Mouse (Mus musculus) retina, postnatal 1 day (tissue): ENCODE measurements around the gene Mmp14.

Experiments
- DNase-seq: peaks from one replicate; pipeline ENCODE4 v3.0.0-alpha.2; 2012

Gene Mmp14

GRCm38 (mm10) chr14:54439155-54439554, 7.7 kb downstream of the Mmp14 start:
- DNase-seq: no peak

- DNase-seq: no peak
Observed at GRCm38 (mm10) chr14:54439610-54440009, 8.2 kb downstream of the Mmp14 start.

- no peak for DNase-seq
Observed at GRCm38 (mm10) chr14:54440538-54440937, 9.1 kb downstream of the Mmp14 start.

- no peak for DNase-seq
Observed at GRCm38 (mm10) chr14:54441365-54441764, 10.0 kb downstream of the Mmp14 start.

- no peak for DNase-seq
Observed at GRCm38 (mm10) chr14:54442548-54442947, 11.1 kb downstream of the Mmp14 start.

GRCm38 (mm10) chr14:54443196-54443595, 11.8 kb downstream of the Mmp14 start:
- peak; percentile 33 for DNase-seq

- DNase-seq: no peak
Observed at GRCm38 (mm10) chr14:54443712-54444618, 12.6 kb downstream of the Mmp14 start.

DNA sequence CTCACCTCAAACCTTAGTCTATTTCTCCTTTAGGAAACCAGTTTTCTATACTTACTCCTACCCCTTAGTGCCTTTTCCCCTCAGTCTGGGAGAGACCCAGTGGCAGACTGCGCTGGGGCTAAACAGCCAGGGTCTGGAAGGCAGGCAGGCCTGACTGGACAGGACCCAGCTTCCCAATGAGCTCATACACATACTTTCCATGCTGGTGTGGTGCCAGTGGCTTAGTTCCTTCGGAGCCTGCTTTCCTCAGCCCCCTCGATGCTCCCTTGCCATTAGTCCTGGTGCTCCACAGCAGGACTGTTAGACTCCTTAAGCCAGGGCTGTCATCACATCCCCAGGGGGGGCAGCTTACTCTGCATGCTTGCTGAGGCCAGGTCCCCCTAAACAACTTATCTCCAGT, 14.1 kb downstream of the Mmp14 start:
- no peak for DNase-seq

GRCm38 (mm10) chr14:54453566-54453965, 22.2 kb downstream of the Mmp14 start:
- DNase-seq: no peak

DNA sequence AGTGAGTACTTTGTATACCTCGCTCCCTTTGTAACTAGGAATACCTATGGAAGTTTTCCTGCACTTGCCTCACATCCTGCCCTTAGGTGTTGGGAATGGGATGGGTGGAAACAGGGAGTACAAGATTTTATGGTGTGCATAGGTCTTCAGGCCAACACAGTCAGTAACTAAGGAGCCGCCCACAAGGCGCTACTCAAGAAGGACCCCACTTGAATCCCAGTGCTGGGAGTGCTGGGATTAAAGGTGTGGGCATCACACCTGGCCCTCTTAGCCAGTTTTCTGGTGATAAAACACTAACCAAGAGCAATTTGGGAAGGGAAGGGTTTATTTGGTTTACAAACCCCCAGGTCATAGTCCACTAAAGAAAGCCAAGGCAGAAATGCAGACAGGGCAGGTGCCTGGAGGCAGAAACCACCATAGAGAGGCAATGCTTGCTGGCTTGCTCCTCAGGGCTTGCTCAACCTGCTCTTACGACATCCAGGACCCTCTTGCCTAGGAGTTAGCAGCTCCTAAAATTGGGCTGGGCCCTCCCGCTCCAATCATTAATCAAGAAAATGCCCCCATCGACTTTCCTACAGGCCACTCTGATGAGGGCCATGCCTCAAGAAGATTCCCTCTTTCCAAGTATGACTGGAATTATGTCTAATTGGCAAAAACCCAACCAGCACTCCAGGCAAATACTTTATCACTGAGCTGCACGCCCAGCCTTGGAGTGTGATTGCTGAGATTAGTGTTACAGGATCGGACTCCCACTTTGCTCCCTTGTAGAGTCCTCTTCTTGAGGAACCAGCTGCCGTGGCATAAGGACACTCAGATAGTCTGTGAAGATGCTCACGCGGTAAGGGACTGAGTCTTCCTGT, 23.5 kb downstream of the Mmp14 start:
- DNase-seq: no peak

- DNase-seq: no peak
Observed at GRCm38 (mm10) chr14:54457907-54458569, 26.6 kb downstream of the Mmp14 start.

GRCm38 (mm10) chr14:54462146-54462545, 30.7 kb downstream of the Mmp14 start:
- no peak for DNase-seq

DNA sequence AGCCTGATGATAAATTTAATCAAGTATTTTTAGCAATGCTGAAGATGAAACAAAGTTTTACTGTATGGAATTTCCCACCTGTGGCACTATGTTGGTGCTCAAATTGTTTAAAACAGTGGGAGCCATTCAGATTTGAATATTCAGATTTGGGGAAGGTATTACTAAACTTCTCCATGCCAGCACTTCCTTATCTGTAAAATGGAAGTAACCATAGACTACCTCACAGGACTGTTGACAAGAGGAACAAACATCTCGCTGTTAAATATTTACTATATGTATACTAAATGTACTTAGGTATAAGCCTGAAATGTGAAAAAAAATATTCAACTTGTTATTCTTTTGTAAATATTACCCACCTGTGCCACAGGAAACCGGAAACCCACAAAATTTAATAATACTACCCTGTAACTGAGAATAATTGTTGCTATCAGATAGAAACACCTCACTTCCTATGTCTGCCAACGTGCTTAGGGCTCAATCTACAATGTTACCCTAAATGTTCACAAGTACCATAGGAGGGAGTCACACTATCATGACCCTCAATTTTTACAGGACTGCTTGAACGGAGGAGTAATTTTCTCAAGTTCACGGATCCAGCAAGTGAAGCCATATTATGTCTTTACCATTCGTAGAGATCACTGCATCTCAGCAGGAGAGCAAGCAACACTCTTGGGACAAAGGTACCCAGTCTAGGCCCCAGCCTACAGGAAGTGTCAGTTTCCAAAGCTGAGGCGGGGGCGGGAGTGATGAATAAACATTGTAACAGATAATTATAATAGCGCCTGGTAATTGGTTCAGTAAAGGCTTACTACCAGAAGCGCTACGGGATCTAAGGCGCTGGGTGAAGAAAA, 31.9 kb downstream of the Mmp14 start:
- DNase-seq: no peak

GRCm38 (mm10) chr14:54463959-54464292, 32.5 kb downstream of the Mmp14 start, which contains the start of gene Lrp10:
Lrp10 (plus strand) TSS chr14:54464137.
- DNase-seq: peak; percentile 91

GRCm38 (mm10) chr14:54464293-54465005, 33.0 kb downstream of the Mmp14 start:
- peak; percentile 78 for DNase-seq

DNA sequence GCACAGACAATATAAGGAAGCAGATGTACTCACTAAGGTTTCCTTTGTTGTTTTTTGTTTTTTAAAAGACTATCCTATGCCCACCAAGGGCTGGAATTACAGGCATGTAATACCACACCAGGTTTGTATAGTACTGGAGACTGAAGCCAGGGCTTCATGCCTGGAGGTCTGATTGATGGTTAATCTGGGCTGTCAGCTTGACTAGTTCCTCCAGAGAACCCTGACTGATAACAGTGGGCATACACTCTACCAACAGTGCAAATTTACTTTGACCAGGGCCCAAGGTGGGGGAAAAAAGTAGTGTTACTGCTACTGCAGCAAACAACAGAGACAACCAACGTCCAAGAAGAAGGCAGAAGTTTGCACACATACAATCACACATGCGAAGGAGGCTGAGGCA, 40.1 kb downstream of the Mmp14 start:
- DNase-seq: no peak

- no peak for DNase-seq
Observed at GRCm38 (mm10) chr14:54472671-54473070, 41.3 kb downstream of the Mmp14 start.

DNA sequence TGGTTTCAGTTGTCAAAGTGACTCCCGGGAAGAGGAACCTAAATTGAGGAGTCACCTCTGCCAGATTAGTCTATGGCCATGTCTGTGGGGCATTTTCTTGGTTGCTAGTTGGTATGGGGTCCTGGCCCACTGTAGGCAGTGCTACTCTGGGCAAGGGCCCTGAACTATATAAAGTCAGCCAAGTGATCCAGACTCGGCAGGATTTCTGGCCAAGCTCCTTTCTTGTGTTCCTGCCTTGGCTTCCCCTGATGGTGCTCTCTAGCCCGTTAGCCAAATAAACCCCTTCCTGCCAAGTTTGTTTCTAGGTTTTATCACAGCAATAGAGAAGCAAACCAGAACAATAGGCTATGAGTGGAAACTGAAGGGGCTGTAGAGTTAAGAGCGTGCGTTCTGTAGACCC, 43.3 kb downstream of the Mmp14 start:
- DNase-seq: no peak

DNA sequence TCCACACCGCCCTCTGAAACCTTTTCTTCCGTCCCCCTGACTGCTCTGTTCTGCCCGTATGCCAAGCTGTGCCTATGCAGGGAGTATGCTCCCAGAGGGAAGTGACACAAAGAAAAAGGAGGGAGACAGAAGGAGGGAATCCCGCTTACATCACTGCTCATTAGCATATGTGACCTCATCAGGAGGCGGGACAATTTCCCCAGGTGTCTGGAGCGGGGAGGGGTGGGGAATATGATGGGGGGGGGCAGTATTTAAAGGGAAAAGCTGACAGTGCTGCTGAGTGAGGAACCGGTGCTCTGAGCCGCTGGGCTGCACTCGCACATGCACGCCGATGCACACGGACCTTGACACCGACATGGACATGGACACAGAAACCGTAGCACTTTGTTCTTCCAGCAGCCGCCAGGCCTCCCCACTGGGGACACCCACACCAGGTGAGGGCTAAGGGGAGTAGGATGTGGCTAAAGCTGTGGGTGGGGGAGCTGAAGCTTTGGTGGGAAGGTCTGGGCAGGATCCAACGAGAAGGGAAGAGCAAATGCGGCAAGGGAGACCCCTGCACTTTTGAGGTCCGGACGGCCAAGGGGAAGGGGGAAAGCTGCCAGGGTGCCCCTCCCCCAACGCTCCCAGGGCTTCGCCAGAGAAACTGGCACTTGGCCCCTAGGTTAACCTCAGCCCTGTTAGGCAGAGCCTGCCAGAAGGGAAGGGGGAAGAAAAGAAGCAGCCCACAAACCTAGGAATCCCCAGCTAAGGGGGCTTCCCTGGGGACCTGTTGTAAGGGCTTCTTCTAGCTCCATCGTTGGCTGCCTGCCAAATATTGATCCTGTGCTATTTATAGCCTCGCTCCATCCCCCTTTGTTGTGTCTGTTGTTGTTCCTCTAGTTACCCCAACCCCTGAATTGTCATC, 44.8 kb downstream of the Mmp14 start, which contains the start of gene Rem2:
Rem2 (plus strand) TSS at position 160 of the 904 bp plus-strand sequence.
- DNase-seq: peak; percentile 93

GRCm38 (mm10) chr14:54477172-54477909, 45.9 kb downstream of the Mmp14 start:
- no peak for DNase-seq
